Mouse (Mus musculus) midbrain, embryonic 10.5 days (tissue): ENCODE measurements around the gene Cog7. TPM values are rescaled to one million over a fixed set of nuclear protein-coding genes. Genes with fewer than 3 reads are reported as not detected.

Experiments
- DNase-seq: peaks from one replicate; pipeline ENCODE4 v3.0.0-alpha.2; 2017; ENCODE audit warnings: low spot score
- H3K27ac ChIP-seq: fragments of 300-500 bp; sonication (generic); replicated peaks from 2 replicates; pipeline ENCODE4 v1.5.1; 2016; ENCODE audit warnings: mild to moderate bottlenecking
- H3K27me3 ChIP-seq: fragments of 300-500 bp; sonication (generic); 2 replicates; pipeline ENCODE4 v1.6.1; 2016; ENCODE audit warnings: low read depth, mild to moderate bottlenecking; ENCODE audit not compliant: poor library complexity, severe bottlenecking
- H3K36me3 ChIP-seq: fragments of 300-500 bp; sonication (generic); 2 replicates; pipeline ENCODE4 v1.6.1; 2016; ENCODE audit warnings: mild to moderate bottlenecking, moderate library complexity
- H3K4me1 ChIP-seq: fragments of 300-500 bp; sonication (generic); 2 replicates; pipeline ENCODE4 v1.6.1; 2016
- H3K4me3 ChIP-seq: fragments of 300-500 bp; sonication (generic); 2 replicates; pipeline ENCODE4 v1.5.1; 2016; ENCODE audit warnings: mild to moderate bottlenecking, moderate library complexity
- H3K9me3 ChIP-seq: fragments of 300-500 bp; sonication (generic); replicated peaks from 2 replicates; pipeline ENCODE4 v1.6.1; 2016; ENCODE audit warnings: mild to moderate bottlenecking
- WGBS: fragments of 180-500 bp; shearing (Covaris S2); methylation state at CpG from one replicate; pipeline ENCODE4 v1.1.7; 2016; 5-methylcytosine and 5-hydroxymethylcytosine counted together
- polyA plus RNA-seq: library from polyadenylated mRNA; unstranded; fragments of >200 nt; fragmentation: Nextera tagmentation; extraction: Ambion mirVana; gene quantifications from 2 replicates; pipeline ENCODE4 v1.2.1, GENCODE M21; 2016

The Cog7 gene
- 22.1 and 25.4 TPM in 2 replicates for polyA plus RNA-seq

- Histone ChIP-seq H3K4me3 (peak within 1 kb of the TSS; percentile 77), H3K4me1 (peaks cover 22% of the 10 kb centered on the region), H3K27me3 (no peaks in the 10 kb centered on the region), H3K9me3 (no peaks in the 10 kb centered on the region), H3K27ac (peak within 1 kb of the TSS; percentile 85), H3K36me3 (peaks cover 15% of the 10 kb centered on the region)
- DNase-seq: peak; percentile 91
- WGBS: under 1% methylated on average over 55 of the region's 55 CpGs
These were observed at the start of gene Cog7 for GRCm38 (mm10) chr7:121981307-121981871. Gene Cog7 (minus strand): TSS chr7:121981711.

GRCm38 (mm10) chr7:122022131-122022530 is 40.6 kb upstream of the Cog7 start:
- Histone ChIP-seq H3K4me1 (peaks cover 27% of the 10 kb centered on the region), H3K27ac (no peak overlapping the region), H3K9me3 (no peaks in the 10 kb centered on the region), H3K36me3 (peaks cover 13% of the 10 kb centered on the region), H3K27me3 (no peaks in the 10 kb centered on the region), H3K4me3 (no peak overlapping the region)
- DNase-seq: no peak
- WGBS: 100% methylated on average over 2 of the region's 2 CpGs

- Histone ChIP-seq H3K4me1 (peaks cover 39% of the 10 kb centered on the region), H3K27me3 (no peaks in the 10 kb centered on the region)
- under 1% methylated on average over 50 of the region's 50 CpGs for WGBS
These were observed 39.3 kb upstream of the Cog7 start, which contains the start of gene Gga2 for GRCm38 (mm10) chr7:122020667-122021354. Gene Gga2 (minus strand): TSS chr7:122021222.

GRCm38 (mm10) chr7:122020273-122020666 is 38.8 kb upstream of the Cog7 start:
- Histone ChIP-seq H3K27me3 (no peaks in the 10 kb centered on the region), H3K4me3 (peak overlapping the region; percentile 64), H3K36me3 (peaks cover 28% of the 10 kb centered on the region), H3K9me3 (no peaks in the 10 kb centered on the region), H3K4me1 (peaks cover 45% of the 10 kb centered on the region), H3K27ac (peak overlapping the region; percentile 92)
- WGBS: 4% methylated on average over 6 of the region's 6 CpGs
- DNase-seq: no peak

More at GRCm38 (mm10) chr7:122020667-122021354, 39.3 kb upstream of the Cog7 start, which contains the start of gene Gga2:
- peak; percentile 90 for DNase-seq
- Histone ChIP-seq H3K9me3 (no peaks in the 10 kb centered on the region), H3K36me3 (peaks cover 23% of the 10 kb centered on the region), H3K27ac (peak within 1 kb of the TSS; percentile 92), H3K4me3 (peak within 1 kb of the TSS; percentile 64)

GRCm38 (mm10) chr7:122018978-122019377 is 37.5 kb upstream of the Cog7 start:
- Histone ChIP-seq H3K9me3 (no peaks in the 10 kb centered on the region), H3K4me3 (peak overlapping the region; percentile 64), H3K4me1 (peaks cover 49% of the 10 kb centered on the region), H3K27me3 (no peaks in the 10 kb centered on the region), H3K36me3 (peaks cover 34% of the 10 kb centered on the region), H3K27ac (peak overlapping the region; percentile 38; the same call in 1 of the 2 replicates)
- 86% methylated on average over 7 of the region's 7 CpGs for WGBS
- no peak for DNase-seq

- Histone ChIP-seq H3K4me3 (peak overlapping the region; percentile 64; the same call in 1 of the 2 replicates), H3K27me3 (no peaks in the 10 kb centered on the region), H3K9me3 (no peaks in the 10 kb centered on the region), H3K4me1 (peaks cover 49% of the 10 kb centered on the region), H3K27ac (peak overlapping the region; percentile 38), H3K36me3 (peaks cover 39% of the 10 kb centered on the region)
- no peak for DNase-seq
- 77% methylated on average over 3 of the region's 3 CpGs for WGBS
These were observed 36.7 kb upstream of the Cog7 start for GRCm38 (mm10) chr7:122018247-122018646.

GRCm38 (mm10) chr7:122015734-122016133 is 34.2 kb upstream of the Cog7 start:
- peak; percentile 19 for DNase-seq
- Histone ChIP-seq H3K9me3 (no peaks in the 10 kb centered on the region), H3K27ac (peak overlapping the region; percentile 75), H3K4me1 (peaks cover 49% of the 10 kb centered on the region), H3K4me3 (0 out of 2 replicates have a peak overlapping the region, but pooled peaks have one; percentile 24), H3K27me3 (no peaks in the 10 kb centered on the region), H3K36me3 (peaks cover 63% of the 10 kb centered on the region)
- 71% methylated on average over 10 of the region's 10 CpGs for WGBS

GRCm38 (mm10) chr7:122015105-122015504 is 33.6 kb upstream of the Cog7 start:
- H3K9me3 ChIP-seq: no peaks in the 10 kb centered on the region
- WGBS: 61% methylated on average over 8 of the region's 8 CpGs
- peak overlapping the region; percentile 75 for H3K27ac ChIP-seq
- 0 out of 2 replicates have a peak overlapping the region, but pooled peaks have one; percentile 24 for H3K4me3 ChIP-seq
- peaks cover 69% of the 10 kb centered on the region for H3K36me3 ChIP-seq
- no peaks in the 10 kb centered on the region for H3K27me3 ChIP-seq
- H3K4me1 ChIP-seq: peaks cover 47% of the 10 kb centered on the region
- DNase-seq: peak; percentile 27

GRCm38 (mm10) chr7:122012949-122013348 is 31.4 kb upstream of the Cog7 start:
- Histone ChIP-seq H3K36me3 (peaks cover 80% of the 10 kb centered on the region), H3K4me1 (peaks cover 26% of the 10 kb centered on the region), H3K9me3 (no peaks in the 10 kb centered on the region), H3K27me3 (no peaks in the 10 kb centered on the region), H3K27ac (no peak overlapping the region), H3K4me3 (no peak overlapping the region)
- no peak for DNase-seq
- 91% methylated on average over 10 of the region's 10 CpGs for WGBS

GRCm38 (mm10) chr7:122012370-122012769 is 30.9 kb upstream of the Cog7 start:
- no peak overlapping the region for H3K27ac ChIP-seq
- peaks cover 24% of the 10 kb centered on the region for H3K4me1 ChIP-seq
- H3K4me3 ChIP-seq: no peak overlapping the region
- no peaks in the 10 kb centered on the region for H3K9me3 ChIP-seq
- H3K27me3 ChIP-seq: no peaks in the 10 kb centered on the region
- DNase-seq: no peak
- peaks cover 84% of the 10 kb centered on the region for H3K36me3 ChIP-seq
- WGBS: 94% methylated on average over 4 of the region's 4 CpGs

- Histone ChIP-seq H3K27ac (no peak overlapping the region), H3K4me1 (no peaks in the 10 kb centered on the region), H3K27me3 (no peaks in the 10 kb centered on the region), H3K36me3 (peaks cover 98% of the 10 kb centered on the region), H3K4me3 (no peak overlapping the region), H3K9me3 (no peaks in the 10 kb centered on the region)
- WGBS: 83% methylated on average over 8 of the region's 8 CpGs
- no peak for DNase-seq
These were observed 18.9 kb upstream of the Cog7 start for GRCm38 (mm10) chr7:122000396-122000795.

GRCm38 (mm10) chr7:121995961-121996360 is 14.4 kb upstream of the Cog7 start:
- H3K9me3 ChIP-seq: no peaks in the 10 kb centered on the region
- no peak overlapping the region for H3K27ac ChIP-seq
- no peak overlapping the region for H3K4me3 ChIP-seq
- 87% methylated on average over 5 of the region's 5 CpGs for WGBS
- H3K36me3 ChIP-seq: peaks cover 98% of the 10 kb centered on the region
- no peak for DNase-seq
- no peaks in the 10 kb centered on the region for H3K27me3 ChIP-seq
- H3K4me1 ChIP-seq: no peaks in the 10 kb centered on the region

GRCm38 (mm10) chr7:121975031-121975430 is 6.5 kb downstream of the Cog7 start:
- Histone ChIP-seq H3K4me1 (peaks cover under 1% of the 10 kb centered on the region; the same call in 1 of the 2 replicates), H3K36me3 (peaks cover 40% of the 10 kb centered on the region)

More at GRCm38 (mm10) chr7:121975031-121975430, 6.5 kb downstream of the Cog7 start:
- Histone ChIP-seq H3K27me3 (no peaks in the 10 kb centered on the region), H3K4me3 (no peak overlapping the region), H3K27ac (no peak overlapping the region), H3K9me3 (no peaks in the 10 kb centered on the region)
- peak; percentile 44 for DNase-seq
- 50% methylated on average over 4 of the region's 4 CpGs for WGBS
